Mouse (Mus musculus): ENCODE results near the gene Eif2d.

DNA sequence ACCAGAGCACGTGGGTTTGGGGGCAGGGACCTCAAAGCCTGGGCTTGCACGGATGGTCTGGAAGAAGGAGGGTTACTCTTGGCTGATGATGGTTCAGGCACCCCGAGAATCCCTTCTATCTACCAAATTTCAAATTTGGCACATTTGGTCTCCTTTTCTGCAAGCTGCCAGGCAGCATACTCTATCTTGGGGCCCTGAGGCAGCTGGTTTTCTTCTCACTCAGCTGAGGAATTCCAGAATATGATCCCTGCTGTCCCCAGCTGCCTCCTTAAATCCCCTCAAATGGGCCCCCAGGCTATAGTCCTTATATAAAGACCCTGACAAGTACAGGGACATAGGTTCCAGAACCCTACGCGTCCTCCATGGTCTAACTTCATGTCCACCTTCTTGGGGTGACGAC, 60.4 kb downstream of the Eif2d start:
- TF ChIP-seq CTCF (IDR thresholded peaks at IDR 0.05) (no peak), EP300 (IDR thresholded peaks at IDR 0.05) (no peak)
